Comparison of ENCODE assay signal across 27 mouse cellular contexts in the genomic region with DNA sequence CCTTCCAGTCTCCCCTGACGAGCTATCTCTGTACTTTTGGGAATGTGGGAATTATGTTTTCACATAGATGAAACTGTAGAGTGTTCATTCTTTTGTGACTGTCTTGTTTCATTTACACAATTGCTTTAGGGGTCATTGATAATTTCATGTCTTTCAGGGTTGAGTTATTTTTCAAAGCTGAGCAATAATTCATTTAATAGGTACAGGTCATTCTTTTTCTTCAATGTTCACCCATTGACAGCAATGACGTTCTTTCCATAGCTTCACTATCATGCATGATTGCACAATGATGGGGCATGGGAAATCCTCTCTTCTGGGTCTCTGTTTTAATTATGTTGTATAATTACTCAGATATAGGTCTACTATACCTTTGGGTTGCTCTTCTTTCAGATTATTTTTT.
"Had no signal": no experiment of that assay in that cellular context is flagged by ENCODE, and none has a peak within 500 bp of the region (broad histone marks: within the 10 kb centered on the region; RNA-seq: fewer than 3 reads in every experiment).

No protein-coding gene starts in this region.

- H3K36me3 ChIP-seq: embryonic facial prominence, embryonic 12.5 days; embryonic facial prominence, embryonic 13.5 days; embryonic facial prominence, embryonic 15.5 days; forebrain, embryonic 10.5 days; forebrain, embryonic 12.5 days; forebrain, embryonic 15.5 days had no signal

- H3K9ac ChIP-seq: embryonic facial prominence, embryonic 12.5 days; embryonic facial prominence, embryonic 13.5 days; embryonic facial prominence, embryonic 15.5 days; forebrain, embryonic 12.5 days; forebrain, embryonic 13.5 days; forebrain, embryonic 15.5 days; forebrain, postnatal 0 days had no signal

- H3K9me3 ChIP-seq: embryonic facial prominence, embryonic 12.5 days; embryonic facial prominence, embryonic 13.5 days; embryonic facial prominence, embryonic 15.5 days; forebrain, embryonic 10.5 days; forebrain, embryonic 12.5 days; forebrain, embryonic 13.5 days; forebrain, embryonic 15.5 days had no signal

- H3K4me3 ChIP-seq: embryonic facial prominence, embryonic 12.5 days; embryonic facial prominence, embryonic 13.5 days; embryonic facial prominence, embryonic 15.5 days; erythroblast, embryonic 14.5 days; forebrain, embryonic 10.5 days; forebrain, embryonic 12.5 days; forebrain, embryonic 13.5 days; forebrain, embryonic 15.5 days; gastrocnemius, adult 2 months; heart, adult 2 months had no signal

- H3K27ac ChIP-seq: embryonic facial prominence, embryonic 12.5 days; embryonic facial prominence, embryonic 13.5 days; embryonic facial prominence, embryonic 15.5 days; forebrain, embryonic 10.5 days; forebrain, embryonic 12.5 days; forebrain, embryonic 13.5 days; forebrain, embryonic 15.5 days; gastrocnemius, adult 2 months; heart, adult 2 months had no signal

- H3K4me1 ChIP-seq: embryonic facial prominence, embryonic 12.5 days; embryonic facial prominence, embryonic 13.5 days; embryonic facial prominence, embryonic 15.5 days; forebrain, embryonic 10.5 days; forebrain, embryonic 12.5 days; forebrain, embryonic 13.5 days; forebrain, embryonic 15.5 days had no signal

- ATAC-seq: forebrain, embryonic 13.5 days; forebrain, embryonic 14.5 days; forebrain, embryonic 15.5 days; forebrain, embryonic 16.5 days; forebrain, postnatal 0 days had no signal

- DNase-seq: cerebellum, adult 8-10 months; cerebellum, adult 9-10 months; cerebellum, adult 9-11 months; cerebellum, postnatal 10 days; cerebellum, postnatal 14 days; cerebellum, postnatal 25 days; cerebellum, postnatal 36 days; embryo, embryonic 11 days; forebrain, postnatal 0 days; gastrocnemius, adult 2 months; gastrocnemius, postnatal 10 days; gastrocnemius, postnatal 14 days; gastrocnemius, postnatal 25 days; gastrocnemius, postnatal 36 days; heart, adult 11 months; heart, adult 18-20 months; heart, adult 2 months had no signal

- H3K27me3 ChIP-seq: embryonic facial prominence, embryonic 12.5 days; embryonic facial prominence, embryonic 13.5 days; embryonic facial prominence, embryonic 15.5 days; forebrain, embryonic 12.5 days; forebrain, embryonic 13.5 days; forebrain, embryonic 15.5 days had no signal

- H3K4me2 ChIP-seq: embryonic facial prominence, embryonic 12.5 days; embryonic facial prominence, embryonic 13.5 days; embryonic facial prominence, embryonic 15.5 days; forebrain, embryonic 12.5 days; forebrain, embryonic 13.5 days; forebrain, embryonic 15.5 days had no signal
